Mouse (Mus musculus): ENCODE data around the gene C730034F03Rik. TPM values are rescaled to one million over a fixed set of nuclear protein-coding genes. Genes with fewer than 3 reads are reported as not detected.

C730034F03Rik gene
- polyA plus RNA-seq (2012; rRNA removed), result 2.5 and 3.1 TPM in 2 replicates

DNA sequence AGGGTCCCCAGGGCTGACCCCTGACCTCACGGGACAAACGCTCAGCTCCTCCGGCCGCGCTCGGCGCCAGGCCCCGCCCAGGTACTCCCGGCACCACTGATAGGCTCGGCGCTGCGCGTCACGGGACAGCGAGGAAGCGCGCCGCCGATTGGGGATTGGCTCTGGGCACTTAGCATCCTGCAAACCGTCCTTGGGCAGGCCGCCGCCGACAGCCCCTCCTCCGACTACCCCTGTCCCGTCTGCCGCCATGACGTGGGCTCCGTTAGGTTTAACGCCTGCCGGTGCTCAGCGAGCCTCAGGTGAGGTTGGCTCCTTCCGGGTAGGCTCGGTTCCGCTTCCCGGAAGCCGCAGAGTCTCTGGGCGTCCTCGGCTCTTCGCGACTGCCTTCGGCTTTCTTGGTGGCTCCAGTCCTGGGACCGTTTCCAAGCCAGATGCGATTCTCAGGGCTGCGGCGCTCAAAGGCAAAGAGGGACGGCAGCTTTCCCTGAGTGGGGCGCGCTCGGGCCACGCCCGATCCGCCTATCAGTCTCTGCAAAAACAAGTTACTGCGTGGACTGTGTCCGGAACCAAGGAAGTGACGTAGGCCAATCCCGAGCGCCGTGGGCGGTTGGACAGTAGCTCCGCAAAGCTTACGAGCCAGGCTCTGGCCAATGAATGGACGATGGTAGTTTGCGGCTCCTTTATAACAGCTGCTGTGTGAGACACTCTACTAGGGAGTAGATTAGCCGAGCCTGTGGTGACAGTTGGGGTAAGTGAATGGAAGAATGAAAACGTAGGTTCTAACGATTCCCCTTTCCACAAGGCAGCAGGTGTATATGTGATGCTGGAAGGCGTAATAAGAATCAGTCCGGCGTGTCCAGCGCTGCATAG is at the start of gene C730034F03Rik, which contains the start of the genes Gm44502 and Chkb:
TSS of gene C730034F03Rik (plus strand) at position 238 of the 870 bp plus-strand sequence.
TSS of gene Gm44502 (minus strand) at position 345 of the 870 bp plus-strand sequence.
TSS of gene Chkb (minus strand) at position 557 of the 870 bp plus-strand sequence.
- TF ChIP-seq CTCF (IDR thresholded peaks at IDR 0.05; ENCODE audit: borderline replicate concordance, extremely low read depth, insufficient read depth, insufficient read length) (no peak), POLR2A (IDR thresholded peaks at IDR 0.05; ENCODE audit: borderline replicate concordance, extremely low read depth, insufficient read depth, insufficient read length, poor library complexity, severe bottlenecking) (peak; percentile 41; the same call in 1 of the 2 replicates)
- DNase-seq (ENCODE audit: low read depth), result peak; percentile 98

GRCm38 (mm10) chr15:89384617-89385016 is 44.8 kb upstream of the C730034F03Rik start, which contains the start of gene Klhdc7b:
Gene Klhdc7b, plus strand, starts transcription at chr15:89384917.
- DNase-seq (ENCODE audit: low read depth), result no peak
- TF ChIP-seq POLR2A (IDR thresholded peaks at IDR 0.05; ENCODE audit: borderline replicate concordance, extremely low read depth, insufficient read depth, insufficient read length, poor library complexity, severe bottlenecking) (no peak), CTCF (IDR thresholded peaks at IDR 0.05; ENCODE audit: borderline replicate concordance, extremely low read depth, insufficient read depth, insufficient read length) (no peak)

DNA sequence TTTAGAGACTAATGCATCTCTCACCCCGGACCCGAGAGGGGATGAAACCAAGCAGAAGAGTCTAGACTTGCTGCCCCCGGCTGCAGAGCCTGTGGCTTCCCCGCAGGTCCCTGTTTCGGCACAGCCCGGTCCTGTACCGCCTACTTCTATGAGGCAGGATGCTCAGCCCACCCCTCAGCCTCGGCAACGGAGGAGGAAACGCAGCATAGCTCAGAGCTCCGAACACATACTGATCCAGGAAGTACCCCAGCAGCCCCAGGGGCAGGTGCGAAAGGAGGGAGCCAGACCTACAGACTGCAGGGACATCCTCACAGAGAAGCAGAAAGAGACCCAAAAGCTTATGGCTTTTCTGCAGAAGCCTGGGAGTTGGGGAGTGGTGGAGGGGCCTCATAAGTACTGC is 42.3 kb upstream of the C730034F03Rik start:
- DNase-seq (ENCODE audit: low read depth), result no peak
- TF ChIP-seq CTCF (IDR thresholded peaks at IDR 0.05; ENCODE audit: borderline replicate concordance, extremely low read depth, insufficient read depth, insufficient read length), result no peak
- TF ChIP-seq POLR2A (IDR thresholded peaks at IDR 0.05; ENCODE audit: borderline replicate concordance, extremely low read depth, insufficient read depth, insufficient read length, poor library complexity, severe bottlenecking), result no peak

GRCm38 (mm10) chr15:89390081-89390480 is 39.3 kb upstream of the C730034F03Rik start:
- DNase-seq (ENCODE audit: low read depth), result no peak
- TF ChIP-seq CTCF (IDR thresholded peaks at IDR 0.05; ENCODE audit: borderline replicate concordance, extremely low read depth, insufficient read depth, insufficient read length) (no peak), POLR2A (IDR thresholded peaks at IDR 0.05; ENCODE audit: borderline replicate concordance, extremely low read depth, insufficient read depth, insufficient read length, poor library complexity, severe bottlenecking) (no peak)

- TF ChIP-seq POLR2A (IDR thresholded peaks at IDR 0.05; ENCODE audit: borderline replicate concordance, extremely low read depth, insufficient read depth, insufficient read length, poor library complexity, severe bottlenecking) (no peak), CTCF (IDR thresholded peaks at IDR 0.05; ENCODE audit: borderline replicate concordance, extremely low read depth, insufficient read depth, insufficient read length) (no peak)
- no peak for DNase-seq (ENCODE audit: low read depth)
These were observed 32.5 kb upstream of the C730034F03Rik start for GRCm38 (mm10) chr15:89396883-89397282.

GRCm38 (mm10) chr15:89398146-89398545 is 31.2 kb upstream of the C730034F03Rik start:
- DNase-seq (ENCODE audit: low read depth), result peak; percentile 58
- TF ChIP-seq POLR2A (IDR thresholded peaks at IDR 0.05; ENCODE audit: borderline replicate concordance, extremely low read depth, insufficient read depth, insufficient read length, poor library complexity, severe bottlenecking) (no peak), CTCF (IDR thresholded peaks at IDR 0.05; ENCODE audit: borderline replicate concordance, extremely low read depth, insufficient read depth, insufficient read length) (no peak)

- no peak for TF ChIP-seq POLR2A (IDR thresholded peaks at IDR 0.05; ENCODE audit: borderline replicate concordance, extremely low read depth, insufficient read depth, insufficient read length, poor library complexity, severe bottlenecking)
- TF ChIP-seq CTCF (IDR thresholded peaks at IDR 0.05; ENCODE audit: borderline replicate concordance, extremely low read depth, insufficient read depth, insufficient read length), result no peak
- no peak for DNase-seq (ENCODE audit: low read depth)
These were observed 29.7 kb upstream of the C730034F03Rik start for GRCm38 (mm10) chr15:89399716-89400115.

DNA sequence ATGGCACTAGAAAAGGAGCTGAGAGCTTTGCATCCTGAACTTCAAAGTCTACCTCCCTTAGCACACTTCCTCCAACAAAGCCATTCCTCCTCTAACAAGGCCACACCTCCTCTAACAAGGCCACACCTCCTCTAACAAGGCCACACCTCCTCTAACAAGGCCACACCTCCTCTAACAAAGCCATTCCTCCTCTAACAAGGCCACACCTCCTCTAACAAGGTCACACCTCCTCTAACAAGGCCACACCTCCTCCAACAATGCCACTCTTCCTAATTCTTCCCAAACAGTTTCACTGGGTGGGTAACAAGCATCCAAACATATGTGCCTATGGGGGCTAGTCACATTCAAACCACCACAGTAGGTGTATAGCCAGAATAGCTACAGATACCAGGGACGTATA is 26.9 kb upstream of the C730034F03Rik start:
- DNase-seq (ENCODE audit: low read depth), result no peak

DNA sequence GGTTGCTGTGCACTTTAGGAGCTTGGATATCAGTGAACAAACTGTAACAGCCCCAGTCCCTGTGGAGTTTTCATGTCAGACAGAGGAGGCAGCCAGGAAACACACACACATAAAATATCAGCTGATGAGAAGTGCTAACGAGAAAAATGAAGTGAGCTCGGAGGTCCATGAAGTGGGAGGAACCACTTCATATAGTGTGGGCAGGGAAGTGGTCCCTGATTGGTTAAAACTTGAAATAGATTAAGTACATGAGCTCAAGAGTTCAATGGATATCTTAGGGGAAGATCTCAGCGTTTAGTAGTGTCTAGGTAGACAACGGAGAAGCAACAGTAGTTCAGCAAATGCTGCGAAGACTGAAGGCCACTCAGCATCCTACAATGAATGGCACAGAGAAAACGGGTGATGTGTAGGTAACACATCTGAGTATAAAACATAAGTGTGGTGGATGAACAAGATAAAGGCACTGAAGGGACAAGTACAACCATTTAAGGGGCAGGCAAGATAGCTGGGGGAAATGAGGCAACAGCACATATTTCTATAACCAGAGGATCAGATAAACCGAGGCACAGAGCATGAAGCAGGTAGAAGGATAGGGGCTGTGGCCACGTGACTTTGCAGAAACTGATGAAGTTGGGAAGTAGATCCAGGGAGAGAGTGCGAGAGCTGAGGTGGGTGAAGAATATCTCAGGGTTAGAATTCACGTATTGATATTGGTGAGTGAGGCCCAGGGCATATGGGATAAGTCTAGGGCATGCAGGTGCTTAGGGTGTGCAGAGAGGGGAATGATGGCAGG is 24.4 kb upstream of the C730034F03Rik start:
- no peak for TF ChIP-seq CTCF (IDR thresholded peaks at IDR 0.05; ENCODE audit: borderline replicate concordance, extremely low read depth, insufficient read depth, insufficient read length)
- TF ChIP-seq POLR2A (IDR thresholded peaks at IDR 0.05; ENCODE audit: borderline replicate concordance, extremely low read depth, insufficient read depth, insufficient read length, poor library complexity, severe bottlenecking), result no peak
- DNase-seq (ENCODE audit: low read depth), result no peak

More for the DNA sequence above, 26.9 kb upstream of the C730034F03Rik start:
- TF ChIP-seq CTCF (IDR thresholded peaks at IDR 0.05; ENCODE audit: borderline replicate concordance, extremely low read depth, insufficient read depth, insufficient read length) (no peak), POLR2A (IDR thresholded peaks at IDR 0.05; ENCODE audit: borderline replicate concordance, extremely low read depth, insufficient read depth, insufficient read length, poor library complexity, severe bottlenecking) (no peak)

- TF ChIP-seq CTCF (IDR thresholded peaks at IDR 0.05; ENCODE audit: borderline replicate concordance, extremely low read depth, insufficient read depth, insufficient read length), result no peak
- no peak for DNase-seq (ENCODE audit: low read depth)
These were observed 22.7 kb upstream of the C730034F03Rik start for GRCm38 (mm10) chr15:89406691-89407090.

GRCm38 (mm10) chr15:89410118-89410517 is 19.3 kb upstream of the C730034F03Rik start, which contains the start of gene Syce3:
Gene Syce3, minus strand, starts transcription at chr15:89410503.
- TF ChIP-seq POLR2A (IDR thresholded peaks at IDR 0.05; ENCODE audit: borderline replicate concordance, extremely low read depth, insufficient read depth, insufficient read length, poor library complexity, severe bottlenecking) (no peak), CTCF (IDR thresholded peaks at IDR 0.05; ENCODE audit: borderline replicate concordance, extremely low read depth, insufficient read depth, insufficient read length) (no peak)
- DNase-seq (ENCODE audit: low read depth), result no peak

Measured in brain, embryonic 14.5 days (tissue).